Mouse (Mus musculus) cortical plate, adult 2 months (tissue): ENCODE measurements around the gene Dnah17.

ENCODE experiments used
- CTCF ChIP-seq: fragments of 200-500 bp; IDR thresholded peaks from 2 replicates; pipeline ENCODE4 v1.5.1; 2011; ENCODE audit warnings: mild to moderate bottlenecking, control low read depth, low read length; ENCODE audit not compliant: insufficient read depth; ENCODE audit errors: extremely low read depth
- POLR2A ChIP-seq: fragments of 200-500 bp; IDR thresholded peaks from 2 replicates; pipeline ENCODE4 v1.6.1; 2011; ENCODE audit warnings: mild to moderate bottlenecking, low read length, control low read depth; ENCODE audit not compliant: insufficient read depth; ENCODE audit errors: extremely low read depth

- TF ChIP-seq CTCF (no peak), POLR2A (no peak)
Observed at GRCm38 (mm10) chr11:118140771-118141565, 10.5 kb upstream of the Dnah17 start.
